ENCODE assay signal across 9 mouse cellular contexts in the genomic region with DNA sequence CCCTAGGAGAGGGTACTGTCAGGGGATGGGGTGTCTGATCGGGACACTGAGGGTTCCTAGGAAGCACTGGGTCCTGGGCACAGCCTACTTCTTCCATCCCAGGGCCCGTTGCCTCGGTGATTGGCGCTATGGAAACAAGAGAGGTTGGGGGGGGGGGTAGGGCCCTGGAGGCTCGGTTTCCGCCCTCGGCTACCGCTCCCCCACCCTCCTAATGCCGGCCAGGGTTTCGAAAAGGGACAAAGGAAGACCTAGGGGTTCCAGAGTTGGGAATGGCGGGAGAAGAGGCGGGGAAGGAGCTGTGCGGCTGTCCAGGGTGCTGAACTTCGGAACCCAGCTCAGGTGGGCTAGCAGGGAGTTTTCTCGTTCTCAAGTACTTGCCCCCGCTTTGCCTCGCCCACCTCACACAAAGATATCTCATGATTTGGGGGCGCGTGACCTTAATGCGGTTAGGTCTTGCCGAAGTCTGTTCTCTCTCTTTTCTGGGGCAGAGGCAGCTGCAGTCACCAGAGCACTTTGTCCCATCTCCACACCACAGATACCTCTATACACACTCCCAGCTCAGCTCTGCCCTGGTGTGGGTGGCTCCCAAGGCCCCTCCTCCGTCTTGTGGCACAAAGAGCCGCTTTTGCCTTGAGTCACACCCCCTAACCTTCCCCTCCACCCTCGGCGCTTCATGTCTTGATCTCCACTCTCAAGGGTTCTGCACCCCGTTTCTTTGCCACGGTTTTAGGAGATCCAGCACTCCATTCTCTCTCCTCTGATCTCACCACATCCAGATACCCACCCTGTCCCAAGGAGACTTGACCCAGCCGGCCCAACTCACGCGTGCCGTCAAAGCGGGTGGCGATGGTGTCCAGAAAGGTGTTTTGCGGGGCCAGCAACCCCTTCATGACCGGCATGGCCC. TPM values are rescaled to one million over a fixed set of nuclear protein-coding genes. Genes with fewer than 3 reads are reported as not detected.
A peak's percentile ranks its signal among the peaks of the same experiment; 100 is the strongest.
DNase-seq lines count a peak whose midpoint lies in the region; ATAC-seq lines count a peak whose summit lies in the region.
"Had no signal": no experiment of that assay in that cellular context is flagged by ENCODE, and none has a peak within 500 bp of the region (broad histone marks: within the 10 kb centered on the region; RNA-seq: fewer than 3 reads in every experiment).

No protein-coding gene starts in this region.

- peaks cover 62% of the 10 kb centered on the region for H3K27me3 ChIP-seq in heart, embryonic 11.5 days (ENCODE audit: control insufficient read depth, insufficient read depth, low read length)
- H3K27me3 ChIP-seq in forebrain, embryonic 16.5 days (replicated peaks; ENCODE audit: control insufficient read depth, insufficient read depth, low read length), result no peaks in the 10 kb centered on the region; the same call in 1 of the 2 replicates
- H3K27me3 ChIP-seq in kidney, embryonic 15.5 days, result peaks cover 58% of the 10 kb centered on the region
- H3K27me3 ChIP-seq in stomach, embryonic 16.5 days (ENCODE audit: control insufficient read depth, insufficient read depth, low read length), result peaks cover 34% of the 10 kb centered on the region

- H3K4me1 ChIP-seq in heart, embryonic 11.5 days (ENCODE audit: control insufficient read depth, insufficient read depth, low read length), result peaks cover 8% of the 10 kb centered on the region
- H3K4me1 ChIP-seq in forebrain, embryonic 16.5 days (replicated peaks; ENCODE audit: control insufficient read depth, insufficient read depth, low read length), result peaks cover 21% of the 10 kb centered on the region
- H3K4me1 ChIP-seq in kidney, embryonic 15.5 days, result peaks cover 21% of the 10 kb centered on the region
- peaks cover 8% of the 10 kb centered on the region for H3K4me1 ChIP-seq in stomach, embryonic 16.5 days (ENCODE audit: control insufficient read depth, insufficient read depth, low read length)

- peak overlapping the region; percentile 33 for H3K4me3 ChIP-seq in heart, embryonic 11.5 days (ENCODE audit: low read depth, low read length)
- H3K4me3 ChIP-seq in forebrain, embryonic 16.5 days (replicated peaks; ENCODE audit: low read length), result peak overlapping the region; percentile 51
- H3K4me3 ChIP-seq in kidney, embryonic 15.5 days (replicated peaks), result peak overlapping the region; percentile 37
- peak overlapping the region; percentile 34 for H3K4me3 ChIP-seq in stomach, embryonic 16.5 days (replicated peaks; ENCODE audit: low read length)

- peak overlapping the region; percentile 61 for H3K4me2 ChIP-seq in heart, embryonic 11.5 days
- peak overlapping the region; percentile 50 for H3K4me2 ChIP-seq in forebrain, embryonic 16.5 days (ENCODE audit: low read length)
- H3K4me2 ChIP-seq in kidney, embryonic 15.5 days, result peak overlapping the region; percentile 68
- peak overlapping the region; percentile 52 for H3K4me2 ChIP-seq in stomach, embryonic 16.5 days (ENCODE audit: low read depth, low read length)

- no peak for DNase-seq in heart, adult 9 months (ENCODE audit: low spot score in 2 of 2)
- DNase-seq in lung, postnatal 25 days (ENCODE audit: low spot score), result peak; percentile 22

- H3K9ac ChIP-seq in heart, embryonic 11.5 days (ENCODE audit: low read depth, low read length), result no peak overlapping the region
- H3K9ac ChIP-seq in forebrain, embryonic 16.5 days (replicated peaks; ENCODE audit: low read depth, low read length), result peak overlapping the region; percentile 61
- H3K9ac ChIP-seq in kidney, embryonic 15.5 days, result no peak overlapping the region
- H3K9ac ChIP-seq in stomach, embryonic 16.5 days (ENCODE audit: low read length), result no peak overlapping the region

- 2% methylated on average over 34 of the region's 35 CpGs for WGBS in heart, embryonic 11.5 days (ENCODE audit: insufficient replicate concordance)
- under 1% methylated on average over 33 of the region's 35 CpGs for WGBS in forebrain, embryonic 16.5 days
- 2% methylated on average over 34 of the region's 35 CpGs for WGBS in kidney, embryonic 15.5 days
- WGBS in stomach, embryonic 16.5 days, result 2% methylated on average over 35 of the region's 35 CpGs

- no peaks in the 10 kb centered on the region for H3K9me3 ChIP-seq in heart, embryonic 11.5 days (replicated peaks; ENCODE audit: control insufficient read depth, low read length)
- H3K9me3 ChIP-seq in forebrain, embryonic 16.5 days (ENCODE audit: control insufficient read depth, low read length), result no peaks in the 10 kb centered on the region
- H3K9me3 ChIP-seq in kidney, embryonic 15.5 days (replicated peaks), result no peaks in the 10 kb centered on the region
- H3K9me3 ChIP-seq in stomach, embryonic 16.5 days (replicated peaks; ENCODE audit: control insufficient read depth, low read length), result no peaks in the 10 kb centered on the region

- ATAC-seq in heart, embryonic 11.5 days (replicated peaks; ENCODE audit: insufficient number of reproducible peaks, low FRiP score, low TSS enrichment), result 0 out of 2 replicates have a peak, but pooled peaks have one; percentile 18
- peak; percentile 19 for ATAC-seq in activated CD4-positive, CD25-positive, alpha-beta regulatory T cell, adult 4 months
- peak; percentile 57 for ATAC-seq in forebrain, embryonic 16.5 days
- ATAC-seq in kidney, embryonic 15.5 days (replicated peaks; ENCODE audit: low FRiP score), result no peak
- 0 out of 2 replicates have a peak, but pooled peaks have one; percentile 22 for ATAC-seq in stomach, embryonic 16.5 days (ENCODE audit: insufficient read depth, low FRiP score)
- ATAC-seq in erythroid progenitor cell, adult 5-6 weeks (replicated peaks; ENCODE audit: low FRiP score, poor library complexity, severe bottlenecking), result no peak

- H3K27ac ChIP-seq in heart, embryonic 11.5 days (ENCODE audit: low read depth, low read length), result no peak overlapping the region
- peak overlapping the region; percentile 23; the same call in 1 of the 2 replicates for H3K27ac ChIP-seq in forebrain, embryonic 16.5 days (ENCODE audit: low read length)
- no peak overlapping the region for H3K27ac ChIP-seq in kidney, embryonic 15.5 days
- no peak overlapping the region for H3K27ac ChIP-seq in stomach, embryonic 16.5 days (ENCODE audit: low read length)

- H3K36me3 ChIP-seq in heart, embryonic 11.5 days (ENCODE audit: control insufficient read depth, insufficient read depth, low read length), result no peaks in the 10 kb centered on the region
- no peaks in the 10 kb centered on the region for H3K36me3 ChIP-seq in forebrain, embryonic 16.5 days (ENCODE audit: control insufficient read depth, insufficient read depth)
- no peaks in the 10 kb centered on the region for H3K36me3 ChIP-seq in kidney, embryonic 15.5 days
- no peaks in the 10 kb centered on the region for H3K36me3 ChIP-seq in stomach, embryonic 16.5 days (ENCODE audit: control insufficient read depth, insufficient read depth, low read length)

RNA-seq across cellular contexts. Expression of a gene that starts 0.8 kb away (rescaled TPM):
- not detected in 2 replicates for polyA plus RNA-seq in heart, embryonic 11.5 days (2014; fragmentation: Nextera tagmentation; extraction: Ambion mirVana)
- under 1 TPM; 0.11 to 0.34 TPM for polyA plus RNA-seq in activated CD4-positive, CD25-positive, alpha-beta regulatory T cell, adult 4 months (2017; shearing (Covaris generic))
- polyA plus RNA-seq in forebrain, embryonic 16.5 days (2015; fragmentation: Nextera tagmentation; extraction: Ambion mirVana), result 3.5 and 6.8 TPM in 2 replicates
- polyA plus RNA-seq in kidney, embryonic 15.5 days (2015; fragmentation: Nextera tagmentation; extraction: Ambion mirVana), result 0.10 TPM in 1 of 2 replicates, not detected in the other
- polyA plus RNA-seq in stomach, embryonic 16.5 days (2015; fragmentation: Nextera tagmentation; extraction: Ambion mirVana), result 0.14 and 0.22 TPM in 2 replicates
- not detected in 2 replicates for total RNA-seq in erythroid progenitor cell, adult 5-6 weeks (2015; ENCODE audit: low replicate concordance)
- total RNA-seq in erythroid progenitor cell, adult 5-6 weeks (2017; ENCODE audit: low replicate concordance), result not detected in 2 replicates
- total RNA-seq: liver, adult 2 months had no signal
- polyA plus RNA-seq: liver, adult 2 months had no signal

RNA-seq across cellular contexts. Expression of a gene that starts 3.8 kb away (rescaled TPM):
- polyA plus RNA-seq in heart, embryonic 11.5 days (2014; fragmentation: Nextera tagmentation; extraction: Ambion mirVana), result not detected in 2 replicates
- not detected for polyA plus RNA-seq in activated CD4-positive, CD25-positive, alpha-beta regulatory T cell, adult 4 months (2017; shearing (Covaris generic))
- polyA plus RNA-seq in forebrain, embryonic 16.5 days (2015; fragmentation: Nextera tagmentation; extraction: Ambion mirVana), result 0.92 TPM in 1 of 2 replicates, not detected in the other
- not detected in 2 replicates for polyA plus RNA-seq in kidney, embryonic 15.5 days (2015; fragmentation: Nextera tagmentation; extraction: Ambion mirVana)
- not detected in 2 replicates for polyA plus RNA-seq in stomach, embryonic 16.5 days (2015; fragmentation: Nextera tagmentation; extraction: Ambion mirVana)
- total RNA-seq in erythroid progenitor cell, adult 5-6 weeks (2015; ENCODE audit: low replicate concordance), result not detected in 2 replicates
- not detected in 2 replicates for total RNA-seq in erythroid progenitor cell, adult 5-6 weeks (2017; ENCODE audit: low replicate concordance)
- total RNA-seq: liver, adult 2 months had no signal
- polyA plus RNA-seq: liver, adult 2 months had no signal

RNA-seq across cellular contexts. Expression of a gene that starts 11.8 kb away (rescaled TPM):
- 3.8 and 5.3 TPM in 2 replicates for polyA plus RNA-seq in heart, embryonic 11.5 days (2014; fragmentation: Nextera tagmentation; extraction: Ambion mirVana)
- polyA plus RNA-seq in activated CD4-positive, CD25-positive, alpha-beta regulatory T cell, adult 4 months (2017; shearing (Covaris generic)), result 1 to 10 TPM; 3.2 to 5.3 TPM
- polyA plus RNA-seq in forebrain, embryonic 16.5 days (2015; fragmentation: Nextera tagmentation; extraction: Ambion mirVana), result 2.5 and 5.0 TPM in 2 replicates
- polyA plus RNA-seq in kidney, embryonic 15.5 days (2015; fragmentation: Nextera tagmentation; extraction: Ambion mirVana), result 6.7 and 7.9 TPM in 2 replicates
- polyA plus RNA-seq in stomach, embryonic 16.5 days (2015; fragmentation: Nextera tagmentation; extraction: Ambion mirVana), result 6.5 and 7.2 TPM in 2 replicates
- 0.72 and 0.84 TPM in 2 replicates for total RNA-seq in erythroid progenitor cell, adult 5-6 weeks (2015; ENCODE audit: low replicate concordance)
- 0.51 and 1.4 TPM in 2 replicates for total RNA-seq in erythroid progenitor cell, adult 5-6 weeks (2017; ENCODE audit: low replicate concordance)

RNA-seq across cellular contexts. Expression of a gene that starts 20.9 kb away (rescaled TPM):
- polyA plus RNA-seq in heart, embryonic 11.5 days (2014; fragmentation: Nextera tagmentation; extraction: Ambion mirVana), result 30.8 and 41.1 TPM in 2 replicates
- 10 to 100 TPM; 29.0 to 44.1 TPM for polyA plus RNA-seq in activated CD4-positive, CD25-positive, alpha-beta regulatory T cell, adult 4 months (2017; shearing (Covaris generic))
- 37.6 and 38.9 TPM in 2 replicates for polyA plus RNA-seq in forebrain, embryonic 16.5 days (2015; fragmentation: Nextera tagmentation; extraction: Ambion mirVana)
- 29.5 and 32.3 TPM in 2 replicates for polyA plus RNA-seq in kidney, embryonic 15.5 days (2015; fragmentation: Nextera tagmentation; extraction: Ambion mirVana)
- 33.2 and 33.9 TPM in 2 replicates for polyA plus RNA-seq in stomach, embryonic 16.5 days (2015; fragmentation: Nextera tagmentation; extraction: Ambion mirVana)
- 99.8 and 136 TPM in 2 replicates for total RNA-seq in erythroid progenitor cell, adult 5-6 weeks (2015; ENCODE audit: low replicate concordance)
- total RNA-seq in erythroid progenitor cell, adult 5-6 weeks (2017; ENCODE audit: low replicate concordance), result 80.2 and 110 TPM in 2 replicates

RNA-seq across cellular contexts. Expression of a gene that starts 45.3 kb away (rescaled TPM):
- 0.37 TPM in 1 of 2 replicates, not detected in the other for polyA plus RNA-seq in heart, embryonic 11.5 days (2014; fragmentation: Nextera tagmentation; extraction: Ambion mirVana)
- under 1 TPM; 0.70 to 0.78 TPM for polyA plus RNA-seq in activated CD4-positive, CD25-positive, alpha-beta regulatory T cell, adult 4 months (2017; shearing (Covaris generic))
- polyA plus RNA-seq in forebrain, embryonic 16.5 days (2015; fragmentation: Nextera tagmentation; extraction: Ambion mirVana), result not detected in 2 replicates
- polyA plus RNA-seq in kidney, embryonic 15.5 days (2015; fragmentation: Nextera tagmentation; extraction: Ambion mirVana), result 0.27 TPM in 1 of 2 replicates, not detected in the other
- 0.36 TPM in 1 of 2 replicates, not detected in the other for polyA plus RNA-seq in stomach, embryonic 16.5 days (2015; fragmentation: Nextera tagmentation; extraction: Ambion mirVana)
- total RNA-seq in erythroid progenitor cell, adult 5-6 weeks (2015; ENCODE audit: low replicate concordance), result not detected in 2 replicates
- not detected in 2 replicates for total RNA-seq in erythroid progenitor cell, adult 5-6 weeks (2017; ENCODE audit: low replicate concordance)
- total RNA-seq: liver, adult 2 months had no signal
- polyA plus RNA-seq: liver, adult 2 months had no signal

Comparison
In these comparisons a context has a peak if more than half of its experiments do, and no peak if none do; other contexts are left out.
1. ATAC-seq: peak in heart, embryonic 11.5 days (single experiment), activated CD4-positive, CD25-positive, alpha-beta regulatory T cell, adult 4 months (single experiment), forebrain, embryonic 16.5 days (single experiment) and stomach, embryonic 16.5 days (single experiment); none in kidney, embryonic 15.5 days (single experiment) and erythroid progenitor cell, adult 5-6 weeks (single experiment).
2. Peak in every context shown above with its lines, with median percentiles within 50 percentile points of each other: H3K4me2 ChIP-seq and H3K4me3 ChIP-seq.